Mouse (Mus musculus) cerebellum, adult 8-10 months (tissue): ENCODE results near the gene Akr1b8.
"Not testable (repeated sequence)": the region's sequence is repeated elsewhere in the genome, so short reads cannot be mapped to it uniquely, and the experiment has no call there.

Experiments
- DNase-seq: peaks from one replicate; pipeline ENCODE4 v3.0.0; 2022

Gene Akr1b8

GRCm38 (mm10) chr6:34353658-34354353 lies at the start of gene Akr1b8:
Gene Akr1b8 (plus strand): TSS chr6:34354119.
- DNase-seq = peak; percentile 63

GRCm38 (mm10) chr6:34304675-34305241 lies 49.2 kb upstream of the Akr1b8 start:
- no peak for DNase-seq

- DNase-seq = no peak
Observed at GRCm38 (mm10) chr6:34306797-34307196, 47.1 kb upstream of the Akr1b8 start.

GRCm38 (mm10) chr6:34309526-34309925 lies 44.4 kb upstream of the Akr1b8 start:
- no peak for DNase-seq

GRCm38 (mm10) chr6:34310023-34310595 lies 43.8 kb upstream of the Akr1b8 start:
- DNase-seq = no peak

- no peak for DNase-seq
Observed at GRCm38 (mm10) chr6:34313386-34313785, 40.5 kb upstream of the Akr1b8 start.

GRCm38 (mm10) chr6:34313921-34314320 lies 40.0 kb upstream of the Akr1b8 start:
- DNase-seq = no peak

GRCm38 (mm10) chr6:34316854-34317771 lies 36.8 kb upstream of the Akr1b8 start, which contains the start of gene Akr1b3:
Gene Akr1b3 (minus strand): TSS chr6:34317478.
- peak; percentile 78 for DNase-seq

- DNase-seq = peak; percentile 21
Observed at GRCm38 (mm10) chr6:34318172-34318571, 35.7 kb upstream of the Akr1b8 start.

- DNase-seq = no peak
Observed at GRCm38 (mm10) chr6:34318636-34319035, 35.3 kb upstream of the Akr1b8 start.

- no peak for DNase-seq
Observed at GRCm38 (mm10) chr6:34322121-34322520, 31.8 kb upstream of the Akr1b8 start.

GRCm38 (mm10) chr6:34331379-34331778 lies 22.5 kb upstream of the Akr1b8 start:
- DNase-seq = no peak

GRCm38 (mm10) chr6:34331804-34332203 lies 22.1 kb upstream of the Akr1b8 start:
- not testable (repeated sequence) for DNase-seq

- DNase-seq = no peak
Observed at GRCm38 (mm10) chr6:34334673-34335072, 19.2 kb upstream of the Akr1b8 start.

GRCm38 (mm10) chr6:34337799-34338198 lies 16.1 kb upstream of the Akr1b8 start:
- DNase-seq = no peak

GRCm38 (mm10) chr6:34341991-34342390 lies 11.9 kb upstream of the Akr1b8 start:
- DNase-seq = no peak

- no peak for DNase-seq
Observed at GRCm38 (mm10) chr6:34342476-34342875, 11.4 kb upstream of the Akr1b8 start.

- DNase-seq = no peak
Observed at GRCm38 (mm10) chr6:34343426-34343825, 10.5 kb upstream of the Akr1b8 start.

GRCm38 (mm10) chr6:34344135-34344850 lies 9.6 kb upstream of the Akr1b8 start:
- DNase-seq = no peak

- DNase-seq = no peak
Observed at GRCm38 (mm10) chr6:34344935-34345334, 9.0 kb upstream of the Akr1b8 start.

- peak; percentile 44 for DNase-seq
Observed at GRCm38 (mm10) chr6:34346096-34346898, 7.6 kb upstream of the Akr1b8 start.
